ENCODE assay signal across 32 mouse cellular contexts in genomic region chr1:174422959-174423358, GRCm38 (mm10). TPM values are rescaled to one million over a fixed set of nuclear protein-coding genes. Genes with fewer than 3 reads are reported as not detected.
DNase-seq lines count a peak whose midpoint lies in the region; ATAC-seq and TF ChIP-seq lines count a peak whose summit lies in the region.
"Had no signal": no experiment of that assay in that cellular context is flagged by ENCODE, and none has a peak within 500 bp of the region (broad histone marks: within the 10 kb centered on the region; RNA-seq: fewer than 3 reads in every experiment).

No protein-coding gene starts in this region.

- H3K27ac ChIP-seq in lung, embryonic 14.5 days (ENCODE audit: low read depth) = no peak overlapping the region
- no peak overlapping the region for H3K27ac ChIP-seq in liver, embryonic 13.5 days
- no peak overlapping the region for H3K27ac ChIP-seq in liver, embryonic 16.5 days (ENCODE audit: low read length)
- H3K27ac ChIP-seq: embryonic facial prominence, embryonic 10.5 days; embryonic facial prominence, embryonic 13.5 days; forebrain, embryonic 12.5 days; forebrain, embryonic 15.5 days; heart, embryonic 15.5 days; hindbrain, embryonic 14.5 days; hindbrain, postnatal 0 days had no signal

- H3K9me3 ChIP-seq in lung, embryonic 14.5 days (ENCODE audit: low read depth, low read length) = no peaks in the 10 kb centered on the region
- no peaks in the 10 kb centered on the region for H3K9me3 ChIP-seq in liver, embryonic 13.5 days (replicated peaks)
- H3K9me3 ChIP-seq in liver, embryonic 16.5 days (replicated peaks; ENCODE audit: control insufficient read depth, low read length) = no peaks in the 10 kb centered on the region
- H3K9me3 ChIP-seq: embryonic facial prominence, embryonic 10.5 days; embryonic facial prominence, embryonic 13.5 days; forebrain, embryonic 12.5 days; forebrain, embryonic 15.5 days; heart, embryonic 12.5 days; heart, embryonic 15.5 days had no signal

- no peaks in the 10 kb centered on the region for H3K27me3 ChIP-seq in lung, embryonic 14.5 days (ENCODE audit: insufficient read depth, low read length)
- H3K27me3 ChIP-seq in liver, embryonic 13.5 days = no peaks in the 10 kb centered on the region
- H3K27me3 ChIP-seq in liver, embryonic 16.5 days (ENCODE audit: control insufficient read depth, insufficient read depth, low read depth, low read length) = no peaks in the 10 kb centered on the region
- H3K27me3 ChIP-seq: embryonic facial prominence, embryonic 13.5 days; forebrain, embryonic 12.5 days; forebrain, embryonic 15.5 days; heart, embryonic 12.5 days; heart, embryonic 15.5 days had no signal

- WGBS in lung, embryonic 14.5 days = 52% methylated on average over 4 of the region's 4 CpGs
- 21% methylated on average over 4 of the region's 4 CpGs for WGBS in liver, embryonic 13.5 days (ENCODE audit: insufficient replicate concordance)
- WGBS in liver, embryonic 16.5 days (ENCODE audit: insufficient replicate concordance) = 42% methylated on average over 4 of the region's 4 CpGs

- no peak for TF ChIP-seq CTCF in lung, embryonic 14.5 days (IDR thresholded peaks at IDR 0.05; ENCODE audit: low read depth)

- no peak overlapping the region for H3K4me2 ChIP-seq in lung, embryonic 14.5 days
- H3K4me2 ChIP-seq in liver, embryonic 13.5 days = no peak overlapping the region
- H3K4me2 ChIP-seq in liver, embryonic 16.5 days (ENCODE audit: low read depth, low read length) = no peak overlapping the region
- H3K4me2 ChIP-seq: embryonic facial prominence, embryonic 13.5 days; forebrain, embryonic 12.5 days; forebrain, embryonic 15.5 days; heart, embryonic 12.5 days; heart, embryonic 15.5 days; hindbrain, embryonic 14.5 days had no signal

- DNase-seq in lung, embryonic 14.5 days = no peak
- DNase-seq in lung, postnatal 4 days = no peak
- DNase-seq in liver, embryonic 13.5 days = no peak
- DNase-seq in neural tube, embryonic 10.5 days (ENCODE audit: extremely low spot score, low spot score) = no peak
- no peak for DNase-seq in embryo, embryonic 10 days (ENCODE audit: low spot score)
- DNase-seq: adrenal gland, adult 8-10 months; adrenal gland, postnatal 36 days; B cell, adult 2 months; cerebellum, adult 18-20 months; cerebellum, adult 9-10 months; cerebellum, postnatal 14 days; embryo, embryonic 11 days; gastrocnemius, postnatal 25 days; heart, adult 18-20 months; heart, postnatal 10 days; heart, postnatal 4 days had no signal

- no peak overlapping the region for H3K9ac ChIP-seq in lung, embryonic 14.5 days
- H3K9ac ChIP-seq in liver, embryonic 13.5 days = no peak overlapping the region
- no peak overlapping the region for H3K9ac ChIP-seq in liver, embryonic 16.5 days (ENCODE audit: low read depth, low read length)
- H3K9ac ChIP-seq: embryonic facial prominence, embryonic 13.5 days; forebrain, embryonic 12.5 days; forebrain, embryonic 15.5 days; heart, embryonic 12.5 days; heart, embryonic 15.5 days; hindbrain, embryonic 14.5 days had no signal

- no peak overlapping the region for H3K4me3 ChIP-seq in lung, embryonic 14.5 days (ENCODE audit: low read depth, low read length)
- H3K4me3 ChIP-seq in liver, embryonic 13.5 days (replicated peaks) = no peak overlapping the region
- H3K4me3 ChIP-seq in liver, embryonic 16.5 days (ENCODE audit: low read depth, low read length) = no peak overlapping the region
- H3K4me3 ChIP-seq: embryonic facial prominence, embryonic 10.5 days; embryonic facial prominence, embryonic 13.5 days; erythroblast, embryonic 14.5 days; forebrain, embryonic 12.5 days; forebrain, embryonic 15.5 days; heart, embryonic 12.5 days; heart, embryonic 15.5 days had no signal

- H3K36me3 ChIP-seq in lung, embryonic 14.5 days (ENCODE audit: insufficient read depth) = no peaks in the 10 kb centered on the region
- no peaks in the 10 kb centered on the region for H3K36me3 ChIP-seq in liver, embryonic 13.5 days
- H3K36me3 ChIP-seq in liver, embryonic 16.5 days (ENCODE audit: control insufficient read depth, insufficient read depth) = no peaks in the 10 kb centered on the region
- H3K36me3 ChIP-seq: embryonic facial prominence, embryonic 10.5 days; embryonic facial prominence, embryonic 13.5 days; forebrain, embryonic 12.5 days; forebrain, embryonic 15.5 days; heart, embryonic 12.5 days; heart, embryonic 15.5 days had no signal

- 0 out of 2 replicates have a peak, but pooled peaks have one; percentile 31 for ATAC-seq in lung, embryonic 14.5 days (ENCODE audit: insufficient read depth)
- peak; percentile 64 for ATAC-seq in liver, embryonic 13.5 days (ENCODE audit: low read depth)
- peak; percentile 45 for ATAC-seq in liver, embryonic 16.5 days (ENCODE audit: low read depth)
- ATAC-seq in megakaryocyte-erythroid progenitor cell, adult 5-6 weeks (replicated peaks; ENCODE audit: low FRiP score, low TSS enrichment, poor library complexity, severe bottlenecking) = peak; percentile 75
- no peak for ATAC-seq in CD4-positive, CD25-positive, alpha-beta regulatory T cell, adult 4 months
- ATAC-seq: activated CD4-positive, CD25-positive, alpha-beta regulatory T cell, adult 4 months; forebrain, embryonic 15.5 days; hindbrain, postnatal 0 days had no signal

- H3K4me1 ChIP-seq in lung, embryonic 14.5 days (ENCODE audit: insufficient read depth) = no peaks in the 10 kb centered on the region; the same call in 1 of the 2 replicates
- H3K4me1 ChIP-seq in liver, embryonic 13.5 days (replicated peaks) = peaks cover 28% of the 10 kb centered on the region
- H3K4me1 ChIP-seq in liver, embryonic 16.5 days (ENCODE audit: control insufficient read depth, low read depth, low read length) = peaks cover 2% of the 10 kb centered on the region; the same call in 1 of the 2 replicates
- H3K4me1 ChIP-seq: embryonic facial prominence, embryonic 10.5 days; embryonic facial prominence, embryonic 13.5 days; forebrain, embryonic 12.5 days; forebrain, embryonic 15.5 days; heart, embryonic 12.5 days; heart, embryonic 15.5 days had no signal

RNA-seq across cellular contexts. Expression of gene Olfr414, which starts 0.9 kb away (rescaled TPM):
- polyA plus RNA-seq in lung, embryonic 14.5 days (2014; fragmentation: Nextera tagmentation; extraction: Ambion mirVana) = not detected in 2 replicates
- polyA plus RNA-seq in liver, embryonic 13.5 days (2015; fragmentation: Nextera tagmentation; extraction: Ambion mirVana) = not detected in 2 replicates
- not detected in 2 replicates for polyA plus RNA-seq in liver, embryonic 16.5 days (2015; fragmentation: Nextera tagmentation; extraction: Ambion mirVana)
- total RNA-seq in megakaryocyte-erythroid progenitor cell, adult 5-6 weeks (2014; fragmentation: Nextera tagmentation) = 2.2 and 4.4 TPM in 2 replicates
- total RNA-seq in megakaryocyte-erythroid progenitor cell, adult 5-6 weeks (2017) = 3.1 and 5.1 TPM in 2 replicates
- not detected for polyA plus RNA-seq in CD4-positive, CD25-positive, alpha-beta regulatory T cell, adult 4 months (2017; shearing (Covaris generic))
- total RNA-seq: adrenal gland, adult 8-10 months; adrenal gland, postnatal 36 days; gastrocnemius, adult 8-10 months; gastrocnemius, postnatal 25 days; heart, adult 18-20 months; heart, postnatal 10 days; heart, postnatal 4 days; hindbrain, postnatal 0 days had no signal
- polyA plus RNA-seq: activated CD4-positive, CD25-positive, alpha-beta regulatory T cell, adult 4 months; embryonic facial prominence, embryonic 10.5 days; embryonic facial prominence, embryonic 13.5 days; erythroblast, embryonic 14.5 days; forebrain, embryonic 12.5 days; forebrain, embryonic 15.5 days; gonadal fat pad, adult 2 months; heart, embryonic 12.5 days; heart, embryonic 15.5 days; hindbrain, embryonic 11.5 days; hindbrain, embryonic 14.5 days; hindbrain, postnatal 0 days had no signal

RNA-seq across cellular contexts. Expression of gene Olfr220, which starts 18.9 kb away (rescaled TPM):
- not detected in 2 replicates for polyA plus RNA-seq in lung, embryonic 14.5 days (2014; fragmentation: Nextera tagmentation; extraction: Ambion mirVana)
- polyA plus RNA-seq in liver, embryonic 13.5 days (2015; fragmentation: Nextera tagmentation; extraction: Ambion mirVana) = not detected in 2 replicates
- not detected in 2 replicates for polyA plus RNA-seq in liver, embryonic 16.5 days (2015; fragmentation: Nextera tagmentation; extraction: Ambion mirVana)
- total RNA-seq in megakaryocyte-erythroid progenitor cell, adult 5-6 weeks (2014; fragmentation: Nextera tagmentation) = 0.87 TPM in 1 of 2 replicates, not detected in the other
- total RNA-seq in megakaryocyte-erythroid progenitor cell, adult 5-6 weeks (2017) = not detected in 2 replicates
- under 1 TPM in 1 of 2 experiments, not detected in 1; 0.11 TPM for polyA plus RNA-seq in CD4-positive, CD25-positive, alpha-beta regulatory T cell, adult 4 months (2017; shearing (Covaris generic))
- total RNA-seq: adrenal gland, adult 8-10 months; adrenal gland, postnatal 36 days; gastrocnemius, adult 8-10 months; gastrocnemius, postnatal 25 days; heart, adult 18-20 months; heart, postnatal 10 days; heart, postnatal 4 days; hindbrain, postnatal 0 days had no signal
- polyA plus RNA-seq: embryonic facial prominence, embryonic 10.5 days; embryonic facial prominence, embryonic 13.5 days; erythroblast, embryonic 14.5 days; forebrain, embryonic 12.5 days; forebrain, embryonic 15.5 days; gonadal fat pad, adult 2 months; heart, embryonic 12.5 days; heart, embryonic 15.5 days; hindbrain, embryonic 11.5 days; hindbrain, embryonic 14.5 days; hindbrain, postnatal 0 days had no signal

RNA-seq across cellular contexts. Expression of gene Olfr248, which starts 32.1 kb away (rescaled TPM):
- polyA plus RNA-seq in lung, embryonic 14.5 days (2014; fragmentation: Nextera tagmentation; extraction: Ambion mirVana) = not detected in 2 replicates
- polyA plus RNA-seq in liver, embryonic 13.5 days (2015; fragmentation: Nextera tagmentation; extraction: Ambion mirVana) = not detected in 2 replicates
- not detected in 2 replicates for polyA plus RNA-seq in liver, embryonic 16.5 days (2015; fragmentation: Nextera tagmentation; extraction: Ambion mirVana)
- total RNA-seq in megakaryocyte-erythroid progenitor cell, adult 5-6 weeks (2014; fragmentation: Nextera tagmentation) = 10.0 and 11.7 TPM in 2 replicates
- total RNA-seq in megakaryocyte-erythroid progenitor cell, adult 5-6 weeks (2017) = 2.4 and 4.5 TPM in 2 replicates
- not detected for polyA plus RNA-seq in CD4-positive, CD25-positive, alpha-beta regulatory T cell, adult 4 months (2017; shearing (Covaris generic))
- total RNA-seq: adrenal gland, adult 8-10 months; adrenal gland, postnatal 36 days; gastrocnemius, adult 8-10 months; gastrocnemius, postnatal 25 days; heart, adult 18-20 months; heart, postnatal 10 days; heart, postnatal 4 days; hindbrain, postnatal 0 days had no signal
- polyA plus RNA-seq: activated CD4-positive, CD25-positive, alpha-beta regulatory T cell, adult 4 months; embryonic facial prominence, embryonic 10.5 days; embryonic facial prominence, embryonic 13.5 days; erythroblast, embryonic 14.5 days; forebrain, embryonic 12.5 days; forebrain, embryonic 15.5 days; gonadal fat pad, adult 2 months; heart, embryonic 12.5 days; heart, embryonic 15.5 days; hindbrain, embryonic 11.5 days; hindbrain, embryonic 14.5 days; hindbrain, postnatal 0 days had no signal

RNA-seq across cellular contexts. Expression of gene Olfr417, which starts 58.0 kb away (rescaled TPM):
- not detected in 2 replicates for polyA plus RNA-seq in lung, embryonic 14.5 days (2014; fragmentation: Nextera tagmentation; extraction: Ambion mirVana)
- not detected in 2 replicates for polyA plus RNA-seq in liver, embryonic 13.5 days (2015; fragmentation: Nextera tagmentation; extraction: Ambion mirVana)
- polyA plus RNA-seq in liver, embryonic 16.5 days (2015; fragmentation: Nextera tagmentation; extraction: Ambion mirVana) = 0.04 TPM in 1 of 2 replicates, not detected in the other
- 5.6 and 6.3 TPM in 2 replicates for total RNA-seq in megakaryocyte-erythroid progenitor cell, adult 5-6 weeks (2014; fragmentation: Nextera tagmentation)
- total RNA-seq in megakaryocyte-erythroid progenitor cell, adult 5-6 weeks (2017) = 1.7 and 8.2 TPM in 2 replicates
- polyA plus RNA-seq in CD4-positive, CD25-positive, alpha-beta regulatory T cell, adult 4 months (2017; shearing (Covaris generic)) = not detected
- total RNA-seq: adrenal gland, adult 8-10 months; adrenal gland, postnatal 36 days; gastrocnemius, adult 8-10 months; gastrocnemius, postnatal 25 days; heart, adult 18-20 months; heart, postnatal 10 days; heart, postnatal 4 days; hindbrain, postnatal 0 days had no signal
- polyA plus RNA-seq: activated CD4-positive, CD25-positive, alpha-beta regulatory T cell, adult 4 months; embryonic facial prominence, embryonic 10.5 days; embryonic facial prominence, embryonic 13.5 days; erythroblast, embryonic 14.5 days; forebrain, embryonic 12.5 days; forebrain, embryonic 15.5 days; gonadal fat pad, adult 2 months; heart, embryonic 12.5 days; heart, embryonic 15.5 days; hindbrain, embryonic 11.5 days; hindbrain, embryonic 14.5 days; hindbrain, postnatal 0 days had no signal
